Mouse (Mus musculus) ES-E14 (cell line): ENCODE data around the gene Ust.

Source experiments
- CHD2 ChIP-seq: IDR thresholded peaks from 2 replicates; pipeline ENCODE4 v1.6.1; 2014; ENCODE audit warnings: mild to moderate bottlenecking, low read depth, low read length, inconsistent platforms
- MAFK ChIP-seq: IDR thresholded peaks from 2 replicates; pipeline ENCODE4 v1.6.1; 2014; ENCODE audit warnings: mild to moderate bottlenecking, low read depth, low read length, inconsistent platforms; ENCODE audit not compliant: insufficient read depth
- ZC3H11A ChIP-seq: IDR thresholded peaks from 2 replicates; pipeline ENCODE4 v1.6.1; 2012; ENCODE audit warnings: low read depth, mild to moderate bottlenecking, inconsistent platforms, low read length, borderline replicate concordance
- ZNF384 ChIP-seq: IDR thresholded peaks from 2 replicates; pipeline ENCODE4 v1.6.1; 2012; ENCODE audit warnings: low read depth, low read length, inconsistent platforms

DNA sequence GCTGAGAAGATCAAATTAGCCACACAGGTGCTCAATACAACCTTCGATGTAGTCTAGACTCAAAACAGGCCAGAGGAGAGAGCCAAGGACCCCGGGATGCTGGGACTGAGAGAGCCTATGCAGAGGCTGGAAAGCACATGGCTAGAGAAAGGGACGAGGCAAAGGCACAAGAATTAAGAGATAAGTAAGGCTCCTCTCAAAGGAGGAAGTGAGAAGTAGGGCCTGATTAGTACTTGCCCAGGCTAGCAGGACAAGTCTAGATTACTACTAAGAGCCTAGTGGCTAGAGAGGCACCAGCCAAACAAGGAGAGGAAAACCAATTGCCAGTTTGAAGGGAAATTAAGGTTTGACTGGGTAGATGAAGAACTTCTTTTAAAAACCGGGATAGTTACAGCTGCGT, 241.5 kb downstream of the Ust start:
- TF ChIP-seq MAFK (no peak), ZC3H11A (no peak), ZNF384 (no peak), CHD2 (no peak)
